Mouse (Mus musculus): ENCODE measurements around the gene Nanos3.

Nanos3 gene

DNA sequence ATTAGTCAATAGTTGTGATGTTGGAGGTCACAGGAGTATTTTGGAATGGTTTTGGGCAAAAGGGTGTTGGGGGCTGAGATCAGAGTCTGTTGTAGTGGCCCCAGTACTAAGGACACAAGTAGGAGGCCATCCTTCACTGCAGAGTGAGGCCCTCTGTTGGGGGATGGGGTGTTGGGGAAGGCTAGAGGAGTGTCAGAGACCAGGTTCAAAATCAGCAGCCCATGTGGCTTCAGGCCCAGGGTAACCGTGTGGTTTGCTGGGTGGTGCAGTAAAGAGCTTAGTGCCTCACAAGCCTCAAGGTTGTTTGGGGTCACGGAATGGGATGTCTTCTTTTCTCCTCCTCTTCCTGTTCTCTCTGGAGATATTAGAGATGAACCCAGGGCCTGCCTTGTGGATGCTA lies 58.3 kb downstream of the Nanos3 start:
- no peak for DNase-seq (ENCODE audit: low spot score in 2 of 2)

DNA sequence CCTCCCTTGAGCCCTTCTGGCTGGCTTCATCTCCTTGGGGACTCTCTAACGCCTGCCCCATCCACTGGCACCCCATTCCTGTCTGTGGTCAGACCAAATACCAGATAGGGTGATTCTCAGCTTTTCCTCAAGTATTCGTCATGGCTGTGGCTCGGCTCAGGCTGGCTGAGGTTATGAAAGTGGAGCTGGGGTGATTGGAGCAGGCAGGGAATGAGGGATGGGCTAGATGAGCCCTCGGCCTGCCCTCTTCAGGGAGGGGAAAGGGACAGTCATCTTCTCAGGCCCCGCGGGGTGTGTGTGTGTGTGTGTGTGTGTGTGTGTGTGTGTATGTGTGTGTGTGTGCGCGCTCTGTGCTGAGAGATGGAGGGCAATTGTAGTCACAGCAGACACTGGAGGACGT lies 59.4 kb downstream of the Nanos3 start, which contains the start of gene Podnl1:
Gene Podnl1, plus strand, starts transcription at position 334 of the 400 bp plus-strand sequence.
- DNase-seq (ENCODE audit: low spot score in 2 of 2): no peak
